Mouse (Mus musculus) small intestine, adult 2 months (tissue): ENCODE measurements around the gene Dact3.

Source experiments
- CTCF ChIP-seq: fragments of 200-500 bp; IDR thresholded peaks from 2 replicates; pipeline ENCODE4 v1.5.1; 2012; ENCODE audit warnings: low read depth, mild to moderate bottlenecking, control low read depth, inconsistent platforms, low read length, moderate library complexity, mixed read lengths; ENCODE audit not compliant: insufficient replicate concordance, insufficient read length; ENCODE audit errors: extremely low read depth
- POLR2A ChIP-seq: fragments of 200-500 bp; IDR thresholded peaks from 2 replicates; pipeline ENCODE4 v1.6.1; 2012; ENCODE audit warnings: low read depth, mild to moderate bottlenecking, control low read depth, inconsistent platforms, low read length, moderate library complexity

DNA sequence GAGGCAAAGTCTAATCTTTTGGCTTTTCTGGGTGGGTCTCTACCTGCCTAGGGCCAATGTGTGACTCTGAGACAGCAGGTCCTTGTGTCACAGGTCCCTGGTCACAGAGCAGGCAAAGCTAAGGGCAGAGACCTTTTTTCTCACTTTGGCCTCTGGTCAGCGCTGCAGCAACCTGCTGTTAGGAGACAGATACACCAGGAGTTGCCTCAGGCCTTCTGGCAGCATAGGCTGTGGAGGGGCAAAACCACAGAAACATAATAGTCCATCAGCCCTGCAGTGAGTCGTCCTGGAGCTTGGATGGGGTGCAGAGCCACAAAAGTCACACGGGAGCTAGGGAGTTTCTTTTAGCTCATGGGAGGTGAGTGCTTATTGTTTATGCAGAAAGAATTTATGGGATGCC lies 43.6 kb downstream of the Dact3 start:
- TF ChIP-seq CTCF (no peak), POLR2A (no peak)
